Mouse (Mus musculus) midbrain, embryonic 11.5 days (tissue): ENCODE data around the gene Hsd11b2. TPM values are rescaled to one million over a fixed set of nuclear protein-coding genes. Genes with fewer than 3 reads are reported as not detected.

Source experiments
- ATAC-seq: fragments of 200-750 bp; cut with Nextera tagmentation; 2 replicates; pipeline ENCODE4 v1.8.0; 2017; ENCODE audit warnings: moderate TSS enrichment, moderate library complexity; ENCODE audit not compliant: low FRiP score
- DNase-seq: peaks from one replicate; pipeline ENCODE4 v3.0.0; 2015; ENCODE audit warnings: low spot score; ENCODE audit errors: missing footprints
- H3K27ac ChIP-seq: fragments of 300-500 bp; sonication (generic); 2 replicates; pipeline ENCODE4 v1.5.1; 2014; ENCODE audit warnings: low read depth, low read length
- H3K27me3 ChIP-seq: fragments of 300-500 bp; sonication (generic); 2 replicates; pipeline ENCODE4 v1.6.1; 2014; ENCODE audit warnings: mild to moderate bottlenecking, low read length, moderate library complexity, mixed read lengths; ENCODE audit not compliant: control insufficient read depth, insufficient read depth
- H3K36me3 ChIP-seq: fragments of 300-500 bp; sonication (generic); 2 replicates; pipeline ENCODE4 v1.6.1; 2014; ENCODE audit warnings: mild to moderate bottlenecking, low read length, moderate library complexity, mixed read lengths; ENCODE audit not compliant: control insufficient read depth, insufficient read depth
- H3K4me1 ChIP-seq: fragments of 300-500 bp; sonication (generic); 2 replicates; pipeline ENCODE4 v1.6.1; 2014; ENCODE audit warnings: low read length; ENCODE audit not compliant: control insufficient read depth, insufficient read depth
- H3K4me2 ChIP-seq: fragments of 300-500 bp; sonication (generic); 2 replicates; pipeline ENCODE4 v1.6.1; 2014; ENCODE audit warnings: mild to moderate bottlenecking, moderate library complexity
- H3K4me3 ChIP-seq: fragments of 300-500 bp; sonication (generic); 2 replicates; pipeline ENCODE4 v1.5.1; 2014; ENCODE audit warnings: low read depth, low read length
- H3K9ac ChIP-seq: fragments of 300-500 bp; sonication (generic); 2 replicates; pipeline ENCODE4 v1.6.1; 2014; ENCODE audit warnings: low read length
- H3K9me3 ChIP-seq: fragments of 300-500 bp; sonication (generic); 2 replicates; pipeline ENCODE4 v1.6.1; 2016; ENCODE audit warnings: low read length; ENCODE audit not compliant: control insufficient read depth
- WGBS: fragments of 180-500 bp; shearing (Covaris S2); extraction: QIAGEN DNeasy Blood & Tissue Kit; methylation state at CpG from one replicate; pipeline ENCODE4 v1.1.7; 2014; 5-methylcytosine and 5-hydroxymethylcytosine counted together
- polyA plus RNA-seq: library from polyadenylated mRNA; unstranded; fragments of >200 nt; fragmentation: Nextera tagmentation; extraction: Ambion mirVana; gene quantifications from 2 replicates; pipeline ENCODE4 v1.2.1, GENCODE M21; 2014

Gene Hsd11b2
- polyA plus RNA-seq, 1 experiment from 2014 or later = 24.3 TPM

DNA sequence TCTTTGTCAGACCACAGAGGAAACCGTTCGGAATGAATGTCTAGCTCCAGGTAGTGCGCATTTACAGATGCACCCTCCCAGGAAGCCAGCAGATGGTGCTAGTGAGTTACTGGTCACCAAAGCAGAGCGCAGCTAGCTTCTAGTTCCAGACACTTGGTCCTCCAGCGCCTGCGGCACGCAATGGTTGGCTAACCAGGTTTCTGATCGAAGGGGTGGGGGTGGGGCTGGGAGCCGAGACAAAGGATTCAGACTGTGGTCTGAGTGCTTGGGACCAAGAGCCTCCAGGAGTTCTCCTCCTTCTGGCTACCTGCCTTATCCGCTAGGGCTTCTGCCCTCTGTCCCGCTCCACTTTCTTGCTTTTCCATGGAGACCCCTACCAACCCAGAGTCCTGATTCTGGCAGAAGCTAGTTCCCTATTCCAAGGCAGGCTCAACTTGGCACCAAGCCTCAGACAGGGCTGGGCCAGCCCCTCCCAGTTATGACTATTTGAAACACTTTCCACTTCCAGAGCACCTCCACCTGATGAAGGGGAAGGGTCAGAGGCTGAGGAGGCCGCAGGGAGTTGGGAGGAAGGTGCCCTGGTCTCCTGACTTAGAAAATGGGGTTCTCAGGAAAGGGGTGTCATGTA, 2.4 kb upstream of the Hsd11b2 start:
- WGBS = 9% methylated on average over 12 of the region's 12 CpGs

DNA sequence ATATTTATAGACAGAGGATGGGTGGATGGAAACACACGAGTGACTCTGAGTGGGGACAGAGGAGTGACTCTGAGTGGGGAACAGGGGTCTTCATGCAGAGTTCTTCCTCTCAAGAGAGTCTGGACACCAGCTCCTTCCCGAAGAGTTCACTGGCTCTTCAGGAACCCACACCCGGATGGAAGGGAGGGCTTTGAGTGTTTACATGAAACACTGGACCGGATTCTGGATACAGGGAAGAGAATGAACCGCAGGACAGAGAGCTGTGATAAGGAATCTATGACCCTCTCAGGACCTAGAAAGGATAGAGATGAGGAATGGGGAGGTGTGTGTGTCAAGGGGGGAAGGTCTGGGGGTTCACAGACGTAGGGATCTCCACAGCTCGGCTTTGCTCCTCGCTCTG, 1.2 kb upstream of the Hsd11b2 start:
- H3K27me3 ChIP-seq = peaks cover 6% of the 10 kb centered on the region; the same call in 1 of the 2 replicates
- no peaks in the 10 kb centered on the region for H3K36me3 ChIP-seq
- 47% methylated on average over 8 of the region's 8 CpGs for WGBS
- DNase-seq = peak; percentile 88
- no peak overlapping the region for H3K27ac ChIP-seq
- ATAC-seq = no peak
- H3K4me3 ChIP-seq = no peak overlapping the region
- H3K4me1 ChIP-seq = peaks cover 52% of the 10 kb centered on the region
- H3K9ac ChIP-seq = no peak overlapping the region
- H3K9me3 ChIP-seq = no peaks in the 10 kb centered on the region
- 0 out of 2 replicates have a peak overlapping the region, but pooled peaks have one; percentile 6 for H3K4me2 ChIP-seq

More for the DNA sequence above, 2.4 kb upstream of the Hsd11b2 start:
- Histone ChIP-seq H3K4me3 (no peak overlapping the region), H3K9me3 (no peaks in the 10 kb centered on the region), H3K27ac (no peak overlapping the region), H3K4me2 (peak overlapping the region; percentile 33), H3K4me1 (peaks cover 42% of the 10 kb centered on the region), H3K9ac (peak overlapping the region; percentile 51), H3K36me3 (no peaks in the 10 kb centered on the region), H3K27me3 (peaks cover 6% of the 10 kb centered on the region; the same call in 1 of the 2 replicates)
- peak; percentile 54 for ATAC-seq
- peak; percentile 98 for DNase-seq

DNA sequence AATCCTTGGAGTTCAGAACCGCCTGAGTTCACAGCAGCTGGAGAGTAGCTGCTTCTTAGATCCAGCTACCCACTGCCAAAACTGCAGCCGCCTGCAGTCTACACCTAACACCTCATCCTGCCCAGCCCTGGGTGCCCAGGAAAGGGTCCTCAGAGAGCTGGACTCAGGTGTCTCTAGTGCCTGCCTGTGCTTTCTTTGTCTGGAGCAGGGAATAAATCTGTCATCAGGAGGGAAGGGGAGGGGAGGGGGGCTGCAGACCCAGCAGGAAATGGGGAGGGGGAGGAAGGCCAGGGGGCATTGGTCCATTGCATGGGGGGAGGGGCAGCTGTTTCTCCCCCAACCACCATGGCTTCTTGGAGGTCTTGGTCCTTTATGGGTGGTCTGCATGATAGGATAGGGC, 1.0 kb downstream of the Hsd11b2 start:
- peak overlapping the region; percentile 98 for H3K4me2 ChIP-seq
- no peaks in the 10 kb centered on the region for H3K9me3 ChIP-seq
- peak overlapping the region; percentile 67 for H3K27ac ChIP-seq
- H3K36me3 ChIP-seq = peaks cover 5% of the 10 kb centered on the region; the same call in 1 of the 2 replicates
- DNase-seq (peak; percentile 93), ATAC-seq (no peak)
- peak overlapping the region; percentile 69 for H3K4me3 ChIP-seq
- H3K4me1 ChIP-seq = peaks cover 52% of the 10 kb centered on the region
- WGBS = 0% methylated on average over 2 of the region's 2 CpGs
- peak overlapping the region; percentile 92 for H3K9ac ChIP-seq
- peaks cover 6% of the 10 kb centered on the region; the same call in 1 of the 2 replicates for H3K27me3 ChIP-seq

DNA sequence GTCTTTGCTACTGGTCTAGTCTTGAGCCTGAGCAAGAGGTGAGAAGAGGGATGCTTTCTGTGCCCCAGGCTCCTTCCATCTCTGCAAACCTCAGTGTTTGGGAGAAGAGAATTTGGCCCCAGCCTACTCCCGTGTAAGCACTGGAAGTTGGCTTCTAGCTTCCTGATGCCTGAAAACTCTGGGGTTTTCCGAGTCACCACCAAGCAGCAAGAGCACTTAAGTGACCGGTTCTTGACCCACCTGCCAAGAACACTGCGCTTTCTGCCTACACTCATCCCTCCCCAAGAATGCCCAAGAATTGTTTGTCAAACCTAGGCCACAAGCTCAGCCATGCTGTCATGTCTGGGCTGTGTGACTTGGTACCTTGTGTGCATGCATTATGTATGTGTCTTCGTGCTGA, 2.0 kb downstream of the Hsd11b2 start:
- H3K4me3 ChIP-seq = peak overlapping the region; percentile 69
- 19% methylated on average over 5 of the region's 5 CpGs for WGBS
- H3K27me3 ChIP-seq = peaks cover 6% of the 10 kb centered on the region; the same call in 1 of the 2 replicates
- peaks cover 5% of the 10 kb centered on the region; the same call in 1 of the 2 replicates for H3K36me3 ChIP-seq
- ATAC-seq (peak; percentile 1; the same call in 1 of the 2 replicates), DNase-seq (peak; percentile 91)
- peak overlapping the region; percentile 98 for H3K4me2 ChIP-seq
- peak overlapping the region; percentile 60 for H3K9ac ChIP-seq
- peak overlapping the region; percentile 73 for H3K27ac ChIP-seq
- H3K9me3 ChIP-seq = no peaks in the 10 kb centered on the region
- H3K4me1 ChIP-seq = peaks cover 52% of the 10 kb centered on the region

DNA sequence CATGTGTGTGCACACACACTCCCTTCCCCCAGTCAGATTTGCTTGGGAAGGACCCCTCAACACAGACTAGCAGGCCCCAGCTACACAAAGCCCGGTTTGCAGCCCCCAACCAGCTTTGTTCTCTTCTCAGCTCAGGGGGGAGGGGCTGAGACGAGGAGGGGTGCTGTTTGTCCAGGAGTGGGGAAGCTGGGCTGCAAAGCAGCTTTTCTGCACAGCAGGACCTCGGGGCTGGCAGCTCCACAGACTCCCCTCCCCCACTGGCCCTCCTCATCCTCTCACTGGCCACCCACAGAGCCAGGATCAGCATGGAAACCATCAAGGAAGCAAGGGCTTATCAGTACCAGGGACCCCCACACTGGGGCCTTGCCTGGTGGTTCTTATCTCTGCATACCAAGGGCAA, 2.5 kb downstream of the Hsd11b2 start:
- H3K4me3 ChIP-seq = peak overlapping the region; percentile 69; the same call in 1 of the 2 replicates
- H3K4me1 ChIP-seq = peaks cover 50% of the 10 kb centered on the region
- ATAC-seq (peak; percentile 69), DNase-seq (peak; percentile 94)
- 0% methylated on average over 3 of the region's 3 CpGs for WGBS
- peak overlapping the region; percentile 60 for H3K9ac ChIP-seq
- peak overlapping the region; percentile 98 for H3K4me2 ChIP-seq
- no peaks in the 10 kb centered on the region for H3K9me3 ChIP-seq
- peaks cover 6% of the 10 kb centered on the region; the same call in 1 of the 2 replicates for H3K27me3 ChIP-seq
- H3K36me3 ChIP-seq = peaks cover 5% of the 10 kb centered on the region; the same call in 1 of the 2 replicates
- H3K27ac ChIP-seq = peak overlapping the region; percentile 73

DNA sequence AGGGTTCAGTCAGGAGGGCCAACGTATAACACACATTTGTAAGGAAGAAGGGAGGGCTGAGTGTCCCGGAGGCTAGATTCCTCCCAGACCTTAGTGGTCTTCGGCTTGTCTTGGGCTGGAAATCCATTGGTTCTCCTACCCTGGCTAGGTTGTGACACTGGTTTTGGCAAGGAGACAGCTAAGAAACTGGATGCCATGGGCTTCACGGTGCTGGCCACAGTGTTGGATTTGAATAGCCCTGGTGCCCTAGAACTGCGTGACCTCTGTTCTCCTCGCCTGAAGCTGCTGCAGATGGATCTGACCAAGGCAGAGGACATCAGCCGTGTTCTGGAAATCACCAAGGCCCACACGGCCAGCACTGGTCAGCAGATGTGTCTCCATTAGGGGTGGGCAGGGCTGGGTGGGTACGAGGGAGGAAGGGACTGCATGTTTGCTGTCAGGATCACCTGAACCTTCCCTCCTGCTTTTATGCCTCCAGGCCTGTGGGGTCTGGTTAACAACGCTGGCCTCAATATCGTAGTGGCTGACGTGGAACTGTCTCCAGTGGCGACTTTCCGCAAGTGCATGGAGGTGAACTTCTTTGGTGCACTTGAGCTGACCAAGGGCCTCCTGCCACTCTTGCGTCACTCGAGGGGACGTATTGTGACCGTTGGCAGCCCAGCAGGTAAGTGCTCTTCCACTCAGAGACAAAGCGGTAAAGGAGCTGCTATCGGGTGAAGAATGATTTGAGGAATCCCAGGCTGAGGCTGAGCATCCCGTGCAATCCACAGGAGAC, 3.6 kb downstream of the Hsd11b2 start:
- DNase-seq = no peak
- peaks cover 41% of the 10 kb centered on the region for H3K4me1 ChIP-seq
- no peak overlapping the region for H3K9ac ChIP-seq
- WGBS = 87% methylated on average over 21 of the region's 21 CpGs
- 0 out of 2 replicates have a peak overlapping the region, but pooled peaks have one; percentile 73 for H3K27ac ChIP-seq
- H3K27me3 ChIP-seq = peaks cover 3% of the 10 kb centered on the region; the same call in 1 of the 2 replicates
- H3K4me3 ChIP-seq = no peak overlapping the region
- no peak overlapping the region for H3K4me2 ChIP-seq
- no peak for ATAC-seq
- H3K36me3 ChIP-seq = peaks cover 5% of the 10 kb centered on the region; the same call in 1 of the 2 replicates
- H3K9me3 ChIP-seq = no peaks in the 10 kb centered on the region

DNA sequence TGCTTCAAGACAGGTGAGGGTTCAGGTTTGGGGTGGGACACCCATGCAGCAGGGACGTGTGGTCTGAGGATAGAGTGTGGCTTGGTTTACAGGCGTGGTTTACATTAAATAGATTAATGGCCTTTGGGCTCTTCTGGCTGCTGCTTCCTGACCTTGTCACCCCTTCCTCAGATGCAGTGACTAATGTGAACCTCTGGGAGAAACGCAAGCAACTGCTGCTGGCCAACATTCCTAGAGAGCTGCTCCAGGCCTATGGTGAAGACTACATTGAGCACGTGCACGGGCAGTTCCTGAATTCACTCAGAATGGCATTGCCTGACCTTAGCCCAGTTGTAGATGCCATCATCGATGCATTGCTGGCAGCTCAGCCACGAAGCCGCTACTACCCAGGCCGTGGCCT, 4.3 kb downstream of the Hsd11b2 start:
- WGBS = 87% methylated on average over 9 of the region's 9 CpGs
- H3K4me1 ChIP-seq = peaks cover 35% of the 10 kb centered on the region
- ATAC-seq = no peak

DNA sequence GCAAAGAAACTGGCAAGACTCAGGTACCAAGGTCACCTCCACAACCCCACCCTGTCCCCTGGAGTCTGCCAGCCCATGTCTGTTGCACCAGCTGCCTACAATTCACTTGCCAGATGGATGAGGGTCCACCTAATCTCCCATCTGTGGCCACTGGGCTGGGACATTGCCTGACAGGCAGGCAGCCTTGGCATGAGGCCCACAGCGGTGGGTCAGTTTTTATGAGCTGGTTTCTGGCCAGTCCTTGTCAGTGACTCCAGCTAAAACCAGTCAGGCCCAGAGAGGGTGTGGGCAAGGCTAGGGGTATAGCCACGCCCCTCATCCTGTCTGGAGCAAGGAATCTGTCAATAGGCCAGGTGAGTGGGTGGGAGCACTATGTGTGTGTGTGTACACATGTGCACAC, 8.6 kb downstream of the Hsd11b2 start:
- ATAC-seq (no peak), DNase-seq (no peak)
- H3K27me3 ChIP-seq = no peaks in the 10 kb centered on the region
- no peak overlapping the region for H3K4me2 ChIP-seq
- H3K9ac ChIP-seq = no peak overlapping the region
- no peak overlapping the region for H3K4me3 ChIP-seq
- H3K36me3 ChIP-seq = peaks cover 5% of the 10 kb centered on the region; the same call in 1 of the 2 replicates
- H3K27ac ChIP-seq = no peak overlapping the region
- H3K9me3 ChIP-seq = no peaks in the 10 kb centered on the region
- peaks cover 3% of the 10 kb centered on the region; the same call in 1 of the 2 replicates for H3K4me1 ChIP-seq
- WGBS = 87% methylated on average over 2 of the region's 2 CpGs

More for the DNA sequence above, 4.3 kb downstream of the Hsd11b2 start:
- Histone ChIP-seq H3K4me3 (no peak overlapping the region), H3K36me3 (peaks cover 5% of the 10 kb centered on the region; the same call in 1 of the 2 replicates), H3K27me3 (no peaks in the 10 kb centered on the region), H3K9ac (no peak overlapping the region), H3K9me3 (no peaks in the 10 kb centered on the region), H3K4me2 (no peak overlapping the region), H3K27ac (no peak overlapping the region)
- DNase-seq = no peak
